Mouse (Mus musculus): ENCODE data around the gene Polr2j. TPM values are rescaled to one million over a fixed set of nuclear protein-coding genes. Genes with fewer than 3 reads are reported as not detected.
"Not testable (repeated sequence)": the region's sequence is repeated elsewhere in the genome, so short reads cannot be mapped to it uniquely, and the experiment has no call there.

The Polr2j gene
- total RNA-seq, 1 experiment from 2014 or later = 55.0 TPM

- ATAC-seq (ENCODE audit: extremely low read depth, insufficient number of reproducible peaks, low FRiP score, poor library complexity, severe bottlenecking) = no peak
These were observed 35.9 kb downstream of the Polr2j start for GRCm38 (mm10) chr5:136152365-136152764.

GRCm38 (mm10) chr5:136155399-136155798, 39.0 kb downstream of the Polr2j start:
- ATAC-seq (ENCODE audit: extremely low read depth, insufficient number of reproducible peaks, low FRiP score, poor library complexity, severe bottlenecking) = no peak

- not testable (repeated sequence) for ATAC-seq (ENCODE audit: extremely low read depth, insufficient number of reproducible peaks, low FRiP score, poor library complexity, severe bottlenecking)
These were observed 43.7 kb downstream of the Polr2j start for GRCm38 (mm10) chr5:136160084-136160483.

- no peak for ATAC-seq (ENCODE audit: extremely low read depth, insufficient number of reproducible peaks, low FRiP score, poor library complexity, severe bottlenecking)
These were observed 47.5 kb downstream of the Polr2j start for GRCm38 (mm10) chr5:136163807-136164474.

- ATAC-seq (ENCODE audit: extremely low read depth, insufficient number of reproducible peaks, low FRiP score, poor library complexity, severe bottlenecking) = no peak
These were observed 48.8 kb downstream of the Polr2j start for GRCm38 (mm10) chr5:136165246-136165645.

GRCm38 (mm10) chr5:136167296-136167695, 50.9 kb downstream of the Polr2j start:
- no peak for ATAC-seq (ENCODE audit: extremely low read depth, insufficient number of reproducible peaks, low FRiP score, poor library complexity, severe bottlenecking)

GRCm38 (mm10) chr5:136168071-136168470, 51.6 kb downstream of the Polr2j start:
- ATAC-seq (ENCODE audit: extremely low read depth, insufficient number of reproducible peaks, low FRiP score, poor library complexity, severe bottlenecking) = no peak

- peak; percentile 55 for ATAC-seq (ENCODE audit: extremely low read depth, insufficient number of reproducible peaks, low FRiP score, poor library complexity, severe bottlenecking)
These were observed 53.4 kb downstream of the Polr2j start for GRCm38 (mm10) chr5:136169626-136170511.

- ATAC-seq (ENCODE audit: extremely low read depth, insufficient number of reproducible peaks, low FRiP score, poor library complexity, severe bottlenecking) = peak; percentile 34
These were observed 54.3 kb downstream of the Polr2j start, which contains the start of gene Orai2 for GRCm38 (mm10) chr5:136170512-136171362. TSS of gene Orai2 (minus strand) at chr5:136170713.

- peak; percentile 32; the same call in 1 of the 2 replicates for ATAC-seq (ENCODE audit: extremely low read depth, insufficient number of reproducible peaks, low FRiP score, poor library complexity, severe bottlenecking)
These were observed 55.2 kb downstream of the Polr2j start for GRCm38 (mm10) chr5:136171363-136172341.

Other genes starting within 250 kb of the Polr2j start
- not detected in 2 replicates for gene Hspb1, start 228.7 kb upstream of the Polr2j start, total RNA-seq (2017)
- 66.7 and 70.0 TPM in 2 replicates for gene Ywhag, start 182.0 kb upstream of the Polr2j start, total RNA-seq (2017)
- 5.0 and 5.6 TPM in 2 replicates for gene Ssc4d, start 142.1 kb upstream of the Polr2j start, total RNA-seq (2017)
- gene Zp3, start 136.5 kb upstream of the Polr2j start, total RNA-seq (2017) = not detected in 2 replicates
- gene Dtx2, start 121.8 kb upstream of the Polr2j start, total RNA-seq (2017) = 13.0 and 13.7 TPM in 2 replicates
- not detected in 2 replicates for gene Upk3b, start 78.1 kb upstream of the Polr2j start, total RNA-seq (2017)
- 0.61 and 2.8 TPM in 2 replicates for gene Upk3bl, start 62.1 kb upstream of the Polr2j start, total RNA-seq (2017)
- 7.3 and 8.5 TPM in 2 replicates for gene Rasa4, start 32.7 kb upstream of the Polr2j start, total RNA-seq (2017)
- gene Lrwd1, start 19.4 kb downstream of the Polr2j start, total RNA-seq (2017) = 32.9 and 34.4 TPM in 2 replicates
- gene Alkbh4, start 19.5 kb downstream of the Polr2j start, total RNA-seq (2017) = 3.7 and 7.9 TPM in 2 replicates
- 92.9 and 95.5 TPM in 2 replicates for gene Orai2, start 54.1 kb downstream of the Polr2j start, total RNA-seq (2017)
- 25.3 and 29.0 TPM in 2 replicates for gene Prkrip1, start 82.3 kb downstream of the Polr2j start, total RNA-seq (2017)
- 7.9 and 8.4 TPM in 2 replicates for gene Sh2b2, start 129.9 kb downstream of the Polr2j start, total RNA-seq (2017)